Mouse (Mus musculus) gastrocnemius, adult 18-20 months (tissue): ENCODE results near the gene Tbc1d20. TPM values are rescaled to one million over a fixed set of nuclear protein-coding genes. Genes with fewer than 3 reads are reported as not detected.
A peak's percentile ranks its signal among the peaks of the same experiment; 100 is the strongest.
"Not testable (repeated sequence)": the region's sequence is repeated elsewhere in the genome, so short reads cannot be mapped to it uniquely, and the experiment has no call there.

Experiments
- DNase-seq: peaks from one replicate; pipeline ENCODE4 v3.0.0; 2021; ENCODE audit warnings: low spot score
- total RNA-seq, 2 experiments: library from RNA; stranded (reverse); gene quantifications; 2 replicates each; pipeline ENCODE4 v1.2.3; 2021

Tbc1d20 gene
- total RNA-seq, 2 experiments from 2014 or later: 18.6 to 25.1 TPM

DNA sequence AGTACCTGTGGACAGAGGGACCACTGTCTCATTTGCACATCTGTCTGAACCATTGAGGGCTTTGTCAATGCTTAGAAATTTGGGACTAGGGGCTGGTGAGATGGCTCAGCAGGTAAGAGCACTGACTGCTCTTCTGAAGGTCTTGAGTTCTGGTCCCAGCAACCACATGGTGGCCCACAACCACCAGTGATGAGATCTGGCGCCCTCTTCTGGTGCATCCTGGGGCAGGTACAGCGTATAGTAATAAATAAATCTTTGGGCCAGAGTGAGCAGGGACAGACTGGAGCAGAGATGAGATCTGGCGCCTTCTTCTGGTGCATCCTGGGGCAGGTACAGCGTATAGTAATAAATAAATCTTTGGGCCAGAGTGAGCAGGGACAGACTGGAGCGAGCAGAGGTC is 65.3 kb downstream of the Tbc1d20 start:
- DNase-seq: not testable (repeated sequence)

DNA sequence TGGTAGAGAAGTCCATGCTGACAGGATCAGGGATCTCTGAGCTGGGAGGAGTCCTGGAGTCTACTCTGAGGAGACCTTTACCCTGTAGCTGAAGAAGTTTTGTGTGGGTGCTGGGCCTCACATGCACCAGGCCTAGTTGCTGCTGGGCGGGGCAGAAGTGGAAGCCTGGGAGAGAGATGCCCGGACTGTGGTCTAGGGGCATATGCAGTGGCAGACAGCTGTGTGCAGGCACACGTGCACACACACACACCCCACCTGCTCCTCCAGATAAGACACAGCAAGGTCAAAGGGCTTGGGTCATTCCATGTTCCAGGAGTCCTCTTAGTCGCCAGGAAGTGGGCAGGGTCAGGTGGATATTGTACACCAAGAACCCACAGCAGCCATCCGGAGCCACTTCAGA is 66.0 kb downstream of the Tbc1d20 start:
- DNase-seq: no peak

DNA sequence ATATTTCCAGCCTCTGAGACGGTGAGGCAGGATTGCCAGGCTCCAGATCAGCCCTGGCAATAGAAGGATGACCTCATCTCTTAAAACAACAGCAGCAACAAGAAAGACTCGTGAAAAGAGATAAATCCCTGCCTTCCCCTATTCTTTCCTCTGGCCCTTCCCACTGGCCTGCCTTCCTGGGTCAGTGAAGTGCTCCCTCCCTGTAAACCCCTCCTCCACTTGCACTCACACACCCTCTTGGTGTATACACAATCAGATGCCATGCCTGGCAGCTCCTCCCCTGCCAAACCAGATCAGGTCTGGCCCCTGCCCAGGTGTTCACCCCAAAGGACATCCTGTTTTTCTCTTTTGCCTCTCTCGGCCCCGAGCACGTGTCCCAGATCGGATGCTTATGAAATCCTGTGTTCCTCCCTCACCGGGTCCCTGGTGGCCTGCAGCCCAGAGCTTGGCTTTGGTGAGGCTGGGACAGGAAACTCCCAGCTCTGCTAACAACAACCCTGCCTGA is 66.7 kb downstream of the Tbc1d20 start:
- DNase-seq: peak; percentile 57

DNA sequence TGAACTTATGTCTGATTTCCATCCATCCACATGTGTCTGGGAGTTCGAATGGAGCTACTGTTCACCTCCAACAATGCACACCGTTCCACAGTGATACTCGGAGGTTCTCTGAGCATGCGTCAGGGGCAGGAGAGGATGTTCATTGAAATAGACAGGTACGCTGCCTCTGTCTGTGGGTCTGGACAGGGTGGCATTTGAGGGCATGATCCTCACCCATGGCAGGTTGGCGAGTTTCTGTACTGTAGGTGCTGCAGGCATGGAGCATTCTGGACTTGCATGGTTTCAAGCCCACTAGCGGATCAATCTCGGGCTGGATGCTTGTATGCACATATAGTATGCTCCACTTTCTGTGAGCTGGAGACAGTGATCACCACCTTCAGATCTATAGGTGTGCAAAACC is 67.6 kb downstream of the Tbc1d20 start:
- DNase-seq: no peak

Other genes with a start within 250 kb of the Tbc1d20 start
- not detected for gene Scrt2, start 212.3 kb upstream of the Tbc1d20 start, total RNA-seq
- gene Srxn1, start 188.3 kb upstream of the Tbc1d20 start, total RNA-seq: 10 to 100 TPM; 19.6 to 67.1 TPM
- gene Tcf15, start 150.3 kb upstream of the Tbc1d20 start, total RNA-seq: 10 to 100 TPM in 1 of 2 experiments, 1 to 10 TPM in 1; 5.5 to 13.9 TPM
- gene Csnk2a1, start 67.0 kb upstream of the Tbc1d20 start, total RNA-seq: 100 to 1,000 TPM in 1 of 2 experiments, 10 to 100 TPM in 1; 83.9 to 100 TPM
- 10 to 100 TPM; 24.6 to 26.6 TPM for gene Rbck1, start 38.8 kb downstream of the Tbc1d20 start, total RNA-seq
- 1 to 10 TPM in 1 of 2 experiments, under 1 TPM in 1; 0.55 to 1.5 TPM for gene Trib3, start 50.2 kb downstream of the Tbc1d20 start, total RNA-seq
- gene Nrsn2, start 82.8 kb downstream of the Tbc1d20 start, total RNA-seq: not detected
- gene Sox12, start 104.2 kb downstream of the Tbc1d20 start, total RNA-seq: under 1 TPM; 0.34 to 0.57 TPM
- under 1 TPM; 0.62 to 0.76 TPM for gene Zcchc3, start 121.2 kb downstream of the Tbc1d20 start, total RNA-seq
- gene 6820408C15Rik, start 121.8 kb downstream of the Tbc1d20 start, total RNA-seq: not detected
- gene Defb23, start 170.8 kb downstream of the Tbc1d20 start, total RNA-seq: not detected
- gene Defb20, start 183.2 kb downstream of the Tbc1d20 start, total RNA-seq: not detected
- not detected for gene Defb22, start 196.3 kb downstream of the Tbc1d20 start, total RNA-seq
- not detected for gene Defb26, start 217.9 kb downstream of the Tbc1d20 start, total RNA-seq
- not detected for gene Defb28, start 224.4 kb downstream of the Tbc1d20 start, total RNA-seq
- not detected for gene Defb29, start 246.3 kb downstream of the Tbc1d20 start, total RNA-seq